Mouse (Mus musculus): ENCODE measurements around the gene Cytip. TPM values are rescaled to one million over a fixed set of nuclear protein-coding genes. Genes with fewer than 3 reads are reported as not detected.

The Cytip gene
- total and polyA plus RNA-seq, 2 experiments from 2014 or later, result 0.49 TPM; not detected in 1

DNA sequence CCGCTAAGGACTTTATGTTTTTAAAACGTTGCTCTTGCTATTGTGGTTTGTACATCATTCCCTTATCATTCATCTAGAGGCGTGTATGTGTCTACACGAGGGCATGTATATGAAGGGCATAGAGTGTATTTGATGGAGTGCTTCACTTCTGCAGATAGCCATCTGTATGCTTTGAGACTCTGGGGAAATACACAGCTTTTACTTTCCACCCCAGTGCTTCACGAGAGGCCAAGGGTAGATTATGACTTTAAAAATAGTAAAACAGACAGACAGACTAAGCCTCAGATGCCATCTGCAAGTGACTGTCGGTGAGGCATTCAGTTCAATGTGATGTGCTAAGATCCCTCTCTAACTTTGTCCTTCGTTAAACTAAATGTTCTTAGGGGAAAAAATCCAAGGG lies 41.6 kb downstream of the Cytip start:
- Histone ChIP-seq H3K27me3 (ENCODE audit: control insufficient read depth, insufficient read depth, low read length) (no peaks in the 10 kb centered on the region), H3K4me1 (ENCODE audit: control insufficient read depth, insufficient read depth) (no peaks in the 10 kb centered on the region), H3K9me3 (replicated peaks; ENCODE audit: control insufficient read depth, low read length) (no peaks in the 10 kb centered on the region), H3K9ac (replicated peaks; ENCODE audit: low read depth, low read length) (no peak overlapping the region), H3K4me2 (ENCODE audit: low read depth, low read length) (no peak overlapping the region), H3K4me3 (ENCODE audit: low read depth, low read length) (no peak overlapping the region), H3K27ac (ENCODE audit: low read depth) (no peak overlapping the region), H3K36me3 (replicated peaks; ENCODE audit: control insufficient read depth, insufficient read depth, low read length) (no peaks in the 10 kb centered on the region)
- no peak for TF ChIP-seq CTCF (IDR thresholded peaks at IDR 0.05; ENCODE audit: low read depth)
- no peak for TF ChIP-seq EP300 (IDR thresholded peaks at IDR 0.05; ENCODE audit: low read depth)
- ATAC-seq (ENCODE audit: insufficient read depth, low read depth) (no peak), DNase-seq (ENCODE audit: low spot score) (no peak)
- WGBS, result 60% methylated on average over 7 of the region's 7 CpGs

DNA sequence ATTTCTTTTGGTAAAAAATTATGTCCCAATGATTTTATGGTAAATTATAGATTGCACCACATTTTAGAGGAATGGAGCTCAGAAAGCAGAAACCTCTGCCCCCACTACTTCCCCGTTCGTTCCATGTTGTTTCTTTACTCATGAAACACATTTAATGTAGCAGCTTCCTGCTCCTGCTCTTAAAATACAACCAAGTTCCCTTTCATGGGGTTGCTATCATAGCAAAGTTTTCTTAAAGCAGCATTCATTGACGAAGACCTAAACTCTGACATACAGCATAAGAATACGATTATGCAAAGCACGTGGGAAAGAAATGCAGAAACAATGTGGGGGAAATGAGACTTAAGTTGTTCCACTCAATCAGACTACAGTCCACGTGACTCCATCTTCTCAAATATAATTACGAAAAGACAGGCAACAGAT lies 45.3 kb downstream of the Cytip start:
- TF ChIP-seq CTCF (IDR thresholded peaks at IDR 0.05; ENCODE audit: low read depth), result no peak
- TF ChIP-seq EP300 (IDR thresholded peaks at IDR 0.05; ENCODE audit: low read depth), result no peak
- WGBS, result 81% methylated on average over 7 of the region's 7 CpGs
- H3K27me3 ChIP-seq (ENCODE audit: control insufficient read depth, insufficient read depth, low read length), result no peaks in the 10 kb centered on the region

DNA sequence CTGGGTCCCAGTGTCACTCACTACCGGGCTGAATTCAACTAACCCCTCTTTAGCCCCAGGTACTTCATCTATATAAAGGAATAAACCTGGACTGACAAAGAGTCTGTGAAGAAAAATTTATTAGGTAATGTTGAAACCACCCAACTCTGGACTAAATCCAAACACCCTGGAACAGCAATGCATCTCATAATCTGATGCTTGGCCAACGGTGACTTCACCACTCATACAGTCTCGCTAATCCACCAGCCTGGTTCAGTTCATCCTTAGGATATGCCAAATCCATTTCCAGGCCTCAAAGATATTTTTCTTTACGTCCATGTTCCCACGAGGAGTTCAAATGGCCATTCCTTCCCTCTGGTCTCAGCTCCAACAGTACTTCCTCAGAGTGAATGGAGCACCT lies 48.8 kb downstream of the Cytip start:
- no peaks in the 10 kb centered on the region for H3K9me3 ChIP-seq (replicated peaks; ENCODE audit: control insufficient read depth, low read length)
- H3K9ac ChIP-seq (replicated peaks; ENCODE audit: low read depth, low read length), result no peak overlapping the region
- 79% methylated on average over 5 of the region's 5 CpGs for WGBS
- TF ChIP-seq EP300 (IDR thresholded peaks at IDR 0.05; ENCODE audit: low read depth) (no peak), CTCF (IDR thresholded peaks at IDR 0.05; ENCODE audit: low read depth) (no peak)
- no peak overlapping the region for H3K4me3 ChIP-seq (ENCODE audit: low read depth, low read length)
- no peaks in the 10 kb centered on the region for H3K36me3 ChIP-seq (replicated peaks; ENCODE audit: control insufficient read depth, insufficient read depth, low read length)
- no peak overlapping the region for H3K27ac ChIP-seq (ENCODE audit: low read depth)
- no peaks in the 10 kb centered on the region for H3K4me1 ChIP-seq (ENCODE audit: control insufficient read depth, insufficient read depth)
- H3K27me3 ChIP-seq (ENCODE audit: control insufficient read depth, insufficient read depth, low read length), result no peaks in the 10 kb centered on the region
- DNase-seq (ENCODE audit: low spot score) (no peak), ATAC-seq (ENCODE audit: insufficient read depth, low read depth) (no peak)
- H3K4me2 ChIP-seq (ENCODE audit: low read depth, low read length), result no peak overlapping the region

More for the DNA sequence above, 45.3 kb downstream of the Cytip start:
- no peak overlapping the region for H3K4me3 ChIP-seq (ENCODE audit: low read depth, low read length)
- no peaks in the 10 kb centered on the region for H3K4me1 ChIP-seq (ENCODE audit: control insufficient read depth, insufficient read depth)
- no peak overlapping the region for H3K27ac ChIP-seq (ENCODE audit: low read depth)
- no peaks in the 10 kb centered on the region for H3K9me3 ChIP-seq (replicated peaks; ENCODE audit: control insufficient read depth, low read length)
- no peak overlapping the region for H3K4me2 ChIP-seq (ENCODE audit: low read depth, low read length)
- no peaks in the 10 kb centered on the region for H3K36me3 ChIP-seq (replicated peaks; ENCODE audit: control insufficient read depth, insufficient read depth, low read length)
- no peak for DNase-seq (ENCODE audit: low spot score)
- no peak overlapping the region for H3K9ac ChIP-seq (replicated peaks; ENCODE audit: low read depth, low read length)
- no peak for ATAC-seq (ENCODE audit: insufficient read depth, low read depth)

DNA sequence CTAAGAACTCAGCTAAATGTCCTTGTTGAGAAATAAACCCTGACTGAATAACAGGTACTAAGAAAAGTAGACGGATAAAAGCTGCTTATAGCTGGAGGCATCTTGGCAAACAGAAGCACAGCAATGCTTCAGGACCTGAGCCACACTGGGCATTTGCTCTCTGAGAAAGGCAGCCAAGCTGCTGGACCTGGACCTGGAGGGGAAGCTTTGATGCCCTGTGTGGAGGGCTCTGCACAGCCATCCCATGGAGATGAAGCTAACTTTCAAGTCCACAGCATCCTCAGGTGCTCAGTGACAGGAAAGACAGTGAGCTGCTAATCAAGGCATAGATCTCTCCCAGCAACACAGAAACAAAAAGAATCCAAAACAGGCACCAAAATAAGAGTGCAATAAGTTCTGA lies 54.8 kb downstream of the Cytip start:
- Histone ChIP-seq H3K9me3 (replicated peaks; ENCODE audit: control insufficient read depth, low read length) (no peaks in the 10 kb centered on the region), H3K4me3 (ENCODE audit: low read depth, low read length) (no peak overlapping the region), H3K36me3 (replicated peaks; ENCODE audit: control insufficient read depth, insufficient read depth, low read length) (no peaks in the 10 kb centered on the region), H3K4me2 (ENCODE audit: low read depth, low read length) (no peak overlapping the region), H3K9ac (replicated peaks; ENCODE audit: low read depth, low read length) (no peak overlapping the region), H3K27me3 (ENCODE audit: control insufficient read depth, insufficient read depth, low read length) (no peaks in the 10 kb centered on the region), H3K27ac (ENCODE audit: low read depth) (no peak overlapping the region), H3K4me1 (ENCODE audit: control insufficient read depth, insufficient read depth) (no peaks in the 10 kb centered on the region)
- WGBS, result 80% methylated on average over 1 of the region's 1 CpGs
- TF ChIP-seq CTCF (IDR thresholded peaks at IDR 0.05; ENCODE audit: low read depth) (no peak), EP300 (IDR thresholded peaks at IDR 0.05; ENCODE audit: low read depth) (no peak)
- DNase-seq (ENCODE audit: low spot score) (no peak), ATAC-seq (ENCODE audit: insufficient read depth, low read depth) (no peak)

DNA sequence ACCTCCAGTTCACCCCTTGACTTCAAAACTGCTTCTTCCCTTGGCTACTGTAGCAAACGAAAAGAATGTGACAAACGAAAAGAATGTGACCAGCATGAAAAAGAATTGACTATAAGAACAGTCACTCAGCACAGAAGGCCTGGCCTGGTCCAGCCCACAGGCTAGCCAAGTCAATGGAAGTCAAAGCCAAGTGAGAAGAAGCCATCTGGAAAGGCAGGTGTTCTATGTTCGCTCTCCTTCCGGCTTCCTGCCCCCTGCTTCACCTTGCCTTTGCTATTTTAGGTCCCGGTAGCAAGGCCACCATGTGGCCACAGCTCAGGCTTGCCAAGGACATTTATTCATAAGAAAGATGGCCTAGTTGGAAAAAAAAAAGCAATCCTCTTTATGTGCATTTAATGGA lies 56.7 kb downstream of the Cytip start:
- 74% methylated on average over 5 of the region's 5 CpGs for WGBS
- no peak for ATAC-seq (ENCODE audit: insufficient read depth, low read depth)
- no peak for TF ChIP-seq CTCF (IDR thresholded peaks at IDR 0.05; ENCODE audit: low read depth)
- DNase-seq (ENCODE audit: low spot score), result no peak
- Histone ChIP-seq H3K4me1 (ENCODE audit: control insufficient read depth, insufficient read depth) (no peaks in the 10 kb centered on the region), H3K27me3 (ENCODE audit: control insufficient read depth, insufficient read depth, low read length) (no peaks in the 10 kb centered on the region), H3K9me3 (replicated peaks; ENCODE audit: control insufficient read depth, low read length) (no peaks in the 10 kb centered on the region), H3K9ac (replicated peaks; ENCODE audit: low read depth, low read length) (no peak overlapping the region), H3K36me3 (replicated peaks; ENCODE audit: control insufficient read depth, insufficient read depth, low read length) (no peaks in the 10 kb centered on the region), H3K4me2 (ENCODE audit: low read depth, low read length) (no peak overlapping the region), H3K27ac (ENCODE audit: low read depth) (no peak overlapping the region), H3K4me3 (ENCODE audit: low read depth, low read length) (no peak overlapping the region)

DNA sequence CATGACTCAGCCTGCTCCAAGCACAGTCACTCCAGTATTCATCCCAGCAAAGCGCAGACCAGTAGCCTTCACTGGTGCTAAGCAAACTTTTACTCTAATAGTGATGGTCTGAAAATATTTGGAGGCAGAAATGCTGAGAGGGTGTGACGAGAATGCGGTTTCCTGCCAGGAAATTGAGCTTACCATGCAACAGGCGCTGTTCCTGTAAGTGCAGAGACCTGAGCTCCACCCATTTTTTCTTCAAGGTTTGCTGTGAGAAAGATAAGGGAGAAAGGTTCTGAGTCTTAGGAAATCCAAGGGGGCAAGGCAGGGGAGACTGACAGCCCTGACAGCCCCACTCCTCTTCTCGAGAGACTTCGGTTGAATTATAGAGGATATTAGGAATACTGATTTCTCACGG lies 57.7 kb downstream of the Cytip start:
- H3K4me2 ChIP-seq (ENCODE audit: low read depth, low read length), result no peak overlapping the region
- DNase-seq (ENCODE audit: low spot score), result no peak

More for the DNA sequence above, 57.7 kb downstream of the Cytip start:
- Histone ChIP-seq H3K4me3 (ENCODE audit: low read depth, low read length) (no peak overlapping the region), H3K27ac (ENCODE audit: low read depth) (no peak overlapping the region), H3K9ac (replicated peaks; ENCODE audit: low read depth, low read length) (no peak overlapping the region), H3K9me3 (replicated peaks; ENCODE audit: control insufficient read depth, low read length) (no peaks in the 10 kb centered on the region), H3K36me3 (replicated peaks; ENCODE audit: control insufficient read depth, insufficient read depth, low read length) (no peaks in the 10 kb centered on the region), H3K4me1 (ENCODE audit: control insufficient read depth, insufficient read depth) (no peaks in the 10 kb centered on the region), H3K27me3 (ENCODE audit: control insufficient read depth, insufficient read depth, low read length) (no peaks in the 10 kb centered on the region)
- WGBS, result 75% methylated on average over 7 of the region's 7 CpGs
- no peak for ATAC-seq (ENCODE audit: insufficient read depth, low read depth)
- no peak for TF ChIP-seq CTCF (IDR thresholded peaks at IDR 0.05; ENCODE audit: low read depth)
